Mouse (Mus musculus) stomach, postnatal 0 days (tissue): ENCODE measurements around the gene Sez6l.

Experiments used
- CTCF ChIP-seq: IDR thresholded peaks from 2 replicates; pipeline ENCODE4 v1.5.1; 2016; ENCODE audit warnings: antibody characterized with exemption, low read depth, mild to moderate bottlenecking, moderate library complexity
- EP300 ChIP-seq: optimal IDR thresholded peaks from 2 replicates; pipeline ENCODE3; 2016; ENCODE audit warnings: antibody characterized with exemption

- TF ChIP-seq CTCF (no peak), EP300 (no peak)
Observed at GRCm38 (mm10) chr5:112534146-112534545, 42.8 kb downstream of the Sez6l start.
